Mouse (Mus musculus) embryonic facial prominence, embryonic 15.5 days (tissue): ENCODE data around the gene Ncln. TPM values are rescaled to one million over a fixed set of nuclear protein-coding genes. Genes with fewer than 3 reads are reported as not detected.
"Not testable (repeated sequence)": the region's sequence is repeated elsewhere in the genome, so short reads cannot be mapped to it uniquely, and the experiment has no call there.

ENCODE experiments used
- ATAC-seq: fragments of 200-750 bp; cut with Nextera tagmentation; 2 replicates; pipeline ENCODE4 v1.8.0; 2017; ENCODE audit warnings: low read depth, moderate TSS enrichment; ENCODE audit not compliant: insufficient number of reproducible peaks, low FRiP score, low TSS enrichment
- H3K27ac ChIP-seq: fragments of 300-500 bp; sonication (generic); replicated peaks from 2 replicates; pipeline ENCODE4 v1.5.1; 2015; ENCODE audit warnings: mild to moderate bottlenecking, inconsistent platforms
- H3K27me3 ChIP-seq: fragments of 300-500 bp; sonication (generic); 2 replicates; pipeline ENCODE4 v1.6.1; 2015; ENCODE audit warnings: inconsistent platforms
- H3K36me3 ChIP-seq: fragments of 300-500 bp; sonication (generic); 2 replicates; pipeline ENCODE4 v1.6.1; 2015; ENCODE audit warnings: mild to moderate bottlenecking, inconsistent platforms
- H3K4me1 ChIP-seq: fragments of 300-500 bp; sonication (generic); 2 replicates; pipeline ENCODE4 v1.6.1; 2015; ENCODE audit warnings: inconsistent platforms
- H3K4me2 ChIP-seq: fragments of 300-500 bp; sonication (generic); replicated peaks from 2 replicates; pipeline ENCODE4 v1.6.1; 2015; ENCODE audit warnings: mild to moderate bottlenecking, inconsistent platforms
- H3K4me3 ChIP-seq: fragments of 300-500 bp; sonication (generic); replicated peaks from 2 replicates; pipeline ENCODE4 v1.5.1; 2015; ENCODE audit warnings: mild to moderate bottlenecking, inconsistent platforms
- H3K9ac ChIP-seq: fragments of 300-500 bp; sonication (generic); 2 replicates; pipeline ENCODE4 v1.6.1; 2015; ENCODE audit warnings: inconsistent platforms
- H3K9me3 ChIP-seq: fragments of 300-500 bp; sonication (generic); replicated peaks from 2 replicates; pipeline ENCODE4 v1.6.1; 2016; ENCODE audit warnings: inconsistent platforms
- WGBS: fragments of 180-500 bp; shearing (Covaris S2); methylation state at CpG from one replicate; pipeline ENCODE4 v1.1.7; 2015; 5-methylcytosine and 5-hydroxymethylcytosine counted together
- microRNA-seq: library from miRNA; unstranded; fragments of <30 nt; microRNA quantifications from one replicate; pipeline ENCODE4, GENCODE M21; 2016; ENCODE audit warnings: borderline number of aligned reads
- polyA plus RNA-seq: library from polyadenylated mRNA; unstranded; fragments of >200 nt; fragmentation: Nextera tagmentation; extraction: Ambion mirVana; gene quantifications from 2 replicates; pipeline ENCODE4 v1.2.1, GENCODE M21; 2015

The Ncln gene
- polyA plus RNA-seq, 1 experiment from 2014 or later, result 89.1 TPM

DNA sequence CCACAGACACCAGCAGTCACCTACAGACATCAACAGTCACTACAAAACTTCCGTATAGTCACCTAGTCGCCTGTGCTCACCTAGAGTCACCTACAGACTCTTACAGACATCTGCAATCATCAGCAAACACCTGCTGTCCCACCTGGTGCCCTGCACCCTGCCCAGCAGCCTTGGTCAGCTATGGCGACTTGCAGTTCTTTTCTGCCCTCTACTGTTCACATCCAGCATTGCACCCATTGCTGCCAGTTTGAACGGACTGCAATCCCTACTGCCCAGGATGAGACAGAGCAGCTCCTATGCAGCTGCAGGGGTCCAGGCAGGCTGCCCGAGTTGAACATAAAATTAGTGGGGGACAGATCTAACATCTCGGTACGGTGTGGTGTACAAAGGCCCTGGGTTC lies 46.1 kb downstream of the Ncln start:
- Histone ChIP-seq H3K9me3 (no peaks in the 10 kb centered on the region), H3K9ac (no peak overlapping the region), H3K4me1 (peaks cover 10% of the 10 kb centered on the region), H3K4me3 (no peak overlapping the region), H3K36me3 (no peaks in the 10 kb centered on the region), H3K27ac (no peak overlapping the region), H3K27me3 (peaks cover 64% of the 10 kb centered on the region), H3K4me2 (no peak overlapping the region)
- ATAC-seq, result 0 out of 2 replicates have a peak, but pooled peaks have one; percentile 36
- WGBS, result 1% methylated on average over 7 of the region's 7 CpGs

DNA sequence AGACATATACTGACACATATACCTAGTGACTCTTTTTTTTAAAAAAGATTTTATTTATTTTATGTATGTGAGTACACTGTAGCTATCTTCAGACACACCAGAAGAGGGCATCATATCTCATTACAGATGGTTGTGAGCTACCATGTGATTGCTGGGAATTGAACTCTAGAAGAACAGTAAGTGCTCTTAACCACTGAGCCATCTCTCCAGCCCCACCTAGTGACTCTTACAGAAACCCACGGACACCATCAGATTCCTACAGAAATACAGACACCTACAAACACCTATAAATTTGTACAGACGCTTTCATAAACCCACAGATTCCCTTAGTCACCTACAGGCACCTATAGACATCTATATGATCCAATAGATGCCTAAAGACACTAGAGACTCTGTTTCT lies 50.7 kb downstream of the Ncln start:
- H3K9ac ChIP-seq, H3K4me1 ChIP-seq, ATAC-seq, H3K4me2 ChIP-seq, H3K9me3 ChIP-seq, H3K36me3 ChIP-seq, H3K4me3 ChIP-seq, H3K27ac ChIP-seq: not testable (repeated sequence)
- WGBS, result 32% methylated on average over 2 of the region's 2 CpGs
- H3K27me3 ChIP-seq, result peaks cover 27% of the 10 kb centered on the region

GRCm38 (mm10) chr10:81441019-81441418 lies 55.2 kb downstream of the Ncln start:
- Histone ChIP-seq H3K9ac (no peak overlapping the region), H3K27ac (no peak overlapping the region), H3K4me3 (no peak overlapping the region), H3K36me3 (no peaks in the 10 kb centered on the region), H3K4me1 (no peaks in the 10 kb centered on the region), H3K4me2 (no peak overlapping the region), H3K9me3 (no peaks in the 10 kb centered on the region), H3K27me3 (peaks cover 9% of the 10 kb centered on the region; the same call in 1 of the 2 replicates)
- no peak for ATAC-seq

Small RNAs within 50 kb of the gene (microRNA-seq; reads per million reads assigned to microRNA genes)
- gene Gm25595, result not detected

Other genes starting within 250 kb of the Ncln start
- 7.1 and 9.1 TPM in 2 replicates for gene Matk, start 243.5 kb downstream of the Ncln start, polyA plus RNA-seq
- 199 and 203 TPM in 2 replicates for gene Mrpl54, start 229.5 kb downstream of the Ncln start, polyA plus RNA-seq
- 70.9 and 77.4 TPM in 2 replicates for gene Apba3, start 229.4 kb downstream of the Ncln start, polyA plus RNA-seq
- gene Tjp3, start 204.8 kb downstream of the Ncln start, polyA plus RNA-seq, result 15.1 and 22.6 TPM in 2 replicates
- gene Pip5k1c, start 203.4 kb downstream of the Ncln start, polyA plus RNA-seq, result 51.1 and 53.8 TPM in 2 replicates
- gene Cactin, start 175.3 kb downstream of the Ncln start, polyA plus RNA-seq, result 41.4 and 44.0 TPM in 2 replicates
- gene Tbxa2r, start 167.7 kb downstream of the Ncln start, polyA plus RNA-seq, result 13.2 and 14.2 TPM in 2 replicates
- 0.29 and 0.35 TPM in 2 replicates for gene Gipc3, start 153.1 kb downstream of the Ncln start, polyA plus RNA-seq
- gene Hmg20b, start 145.9 kb downstream of the Ncln start, polyA plus RNA-seq, result 94.7 and 96.1 TPM in 2 replicates
- gene Mfsd12, start 138.9 kb downstream of the Ncln start, polyA plus RNA-seq, result 15.8 and 16.2 TPM in 2 replicates
- gene 4930404N11Rik, start 130.6 kb downstream of the Ncln start, polyA plus RNA-seq, result 0.73 and 1.3 TPM in 2 replicates
- 98.8 and 102 TPM in 2 replicates for gene Fzr1, start 117.9 kb downstream of the Ncln start, polyA plus RNA-seq
- gene Dohh, start 112.0 kb downstream of the Ncln start, polyA plus RNA-seq, result 83.1 and 85.2 TPM in 2 replicates
- gene Gm48551, start 111.9 kb downstream of the Ncln start, polyA plus RNA-seq, result 3.1 and 3.2 TPM in 2 replicates
- gene Gm48552, start 107.4 kb downstream of the Ncln start, polyA plus RNA-seq, result 1.6 and 2.9 TPM in 2 replicates
- gene Smim24, start 103.3 kb downstream of the Ncln start, polyA plus RNA-seq, result 5.0 and 8.3 TPM in 2 replicates
- gene Nfic, start 40.8 kb downstream of the Ncln start, polyA plus RNA-seq, result 138 and 139 TPM in 2 replicates
- gene Celf5, start 13.7 kb downstream of the Ncln start, polyA plus RNA-seq, result 1.4 and 1.6 TPM in 2 replicates
- gene S1pr4, start 3.7 kb upstream of the Ncln start, polyA plus RNA-seq, result 0.77 and 1.1 TPM in 2 replicates
- 4.9 and 6.4 TPM in 2 replicates for gene Gna15, start 27.8 kb upstream of the Ncln start, polyA plus RNA-seq
- gene Gna11, start 48.8 kb upstream of the Ncln start, polyA plus RNA-seq, result 89.1 and 89.2 TPM in 2 replicates
- gene Aes, start 63.1 kb upstream of the Ncln start, polyA plus RNA-seq, result 642 and 649 TPM in 2 replicates
- 63.1 and 73.7 TPM in 2 replicates for gene Tle2, start 78.2 kb upstream of the Ncln start, polyA plus RNA-seq
- 16.4 and 19.6 TPM in 2 replicates for gene Tle6, start 104.7 kb upstream of the Ncln start, polyA plus RNA-seq
- 0.84 and 1.3 TPM in 2 replicates for gene BC025920, start 109.9 kb upstream of the Ncln start, polyA plus RNA-seq
- gene Sirt6, start 131.4 kb upstream of the Ncln start, polyA plus RNA-seq, result 40.5 and 41.0 TPM in 2 replicates
- gene Ankrd24, start 132.1 kb upstream of the Ncln start, polyA plus RNA-seq, result 14.5 and 15.0 TPM in 2 replicates
- gene Gm10778, start 152.7 kb upstream of the Ncln start, polyA plus RNA-seq, result 4.2 and 4.5 TPM in 2 replicates
- gene Zfp433, start 208.4 kb upstream of the Ncln start, polyA plus RNA-seq, result 13.1 and 13.7 TPM in 2 replicates